Mouse (Mus musculus) midbrain, embryonic 10.5 days (tissue): ENCODE measurements around the gene Igsf8. TPM values are rescaled to one million over a fixed set of nuclear protein-coding genes. Genes with fewer than 3 reads are reported as not detected.
A peak's percentile ranks its signal among the peaks of the same experiment; 100 is the strongest.

ENCODE experiments used
- DNase-seq: peaks from one replicate; pipeline ENCODE4 v3.0.0-alpha.2; 2017; ENCODE audit warnings: low spot score
- H3K27ac ChIP-seq: fragments of 300-500 bp; sonication (generic); replicated peaks from 2 replicates; pipeline ENCODE4 v1.5.1; 2016; ENCODE audit warnings: mild to moderate bottlenecking
- H3K27me3 ChIP-seq: fragments of 300-500 bp; sonication (generic); 2 replicates; pipeline ENCODE4 v1.6.1; 2016; ENCODE audit warnings: low read depth, mild to moderate bottlenecking; ENCODE audit not compliant: poor library complexity, severe bottlenecking
- H3K36me3 ChIP-seq: fragments of 300-500 bp; sonication (generic); 2 replicates; pipeline ENCODE4 v1.6.1; 2016; ENCODE audit warnings: mild to moderate bottlenecking, moderate library complexity
- H3K4me1 ChIP-seq: fragments of 300-500 bp; sonication (generic); 2 replicates; pipeline ENCODE4 v1.6.1; 2016
- H3K4me3 ChIP-seq: fragments of 300-500 bp; sonication (generic); 2 replicates; pipeline ENCODE4 v1.5.1; 2016; ENCODE audit warnings: mild to moderate bottlenecking, moderate library complexity
- H3K9me3 ChIP-seq: fragments of 300-500 bp; sonication (generic); replicated peaks from 2 replicates; pipeline ENCODE4 v1.6.1; 2016; ENCODE audit warnings: mild to moderate bottlenecking
- WGBS: fragments of 180-500 bp; shearing (Covaris S2); methylation state at CpG from one replicate; pipeline ENCODE4 v1.1.7; 2016; 5-methylcytosine and 5-hydroxymethylcytosine counted together
- polyA plus RNA-seq: library from polyadenylated mRNA; unstranded; fragments of >200 nt; fragmentation: Nextera tagmentation; extraction: Ambion mirVana; gene quantifications from 2 replicates; pipeline ENCODE4 v1.2.1, GENCODE M21; 2016

Gene Igsf8
- polyA plus RNA-seq, 1 experiment from 2014 or later = 50.2 TPM

GRCm38 (mm10) chr1:172322725-172323124 lies 61.3 kb downstream of the Igsf8 start:
- peaks cover 25% of the 10 kb centered on the region for H3K36me3 ChIP-seq
- H3K9me3 ChIP-seq = no peaks in the 10 kb centered on the region
- H3K4me1 ChIP-seq = peaks cover 64% of the 10 kb centered on the region
- no peak overlapping the region for H3K4me3 ChIP-seq
- WGBS = 45% methylated on average over 13 of the region's 13 CpGs
- peak overlapping the region; percentile 49 for H3K27ac ChIP-seq
- no peak for DNase-seq
- peaks cover 85% of the 10 kb centered on the region for H3K27me3 ChIP-seq

DNA sequence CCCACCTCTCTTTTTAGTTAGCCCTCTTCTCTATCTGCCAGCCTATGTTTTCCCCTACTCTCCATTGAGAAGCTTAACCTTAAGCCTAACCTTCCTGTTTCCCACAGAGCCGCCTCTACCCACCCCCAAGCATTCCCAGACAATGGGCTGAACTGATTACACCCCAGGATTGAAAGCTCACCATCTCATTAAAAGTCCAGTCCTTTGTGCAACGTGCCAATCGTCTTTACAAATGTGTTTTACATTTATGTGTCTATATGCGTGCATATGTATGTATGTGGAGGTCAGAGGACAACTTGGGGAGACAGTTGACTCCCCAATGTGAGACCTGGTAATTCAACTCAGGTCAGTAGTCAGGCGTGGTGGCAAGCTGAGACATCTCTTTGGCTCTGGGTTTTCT lies 61.9 kb downstream of the Igsf8 start:
- WGBS = 15% methylated on average over 5 of the region's 5 CpGs
- H3K4me1 ChIP-seq = peaks cover 58% of the 10 kb centered on the region
- H3K27ac ChIP-seq = no peak overlapping the region; the same call in 1 of the 2 replicates

DNA sequence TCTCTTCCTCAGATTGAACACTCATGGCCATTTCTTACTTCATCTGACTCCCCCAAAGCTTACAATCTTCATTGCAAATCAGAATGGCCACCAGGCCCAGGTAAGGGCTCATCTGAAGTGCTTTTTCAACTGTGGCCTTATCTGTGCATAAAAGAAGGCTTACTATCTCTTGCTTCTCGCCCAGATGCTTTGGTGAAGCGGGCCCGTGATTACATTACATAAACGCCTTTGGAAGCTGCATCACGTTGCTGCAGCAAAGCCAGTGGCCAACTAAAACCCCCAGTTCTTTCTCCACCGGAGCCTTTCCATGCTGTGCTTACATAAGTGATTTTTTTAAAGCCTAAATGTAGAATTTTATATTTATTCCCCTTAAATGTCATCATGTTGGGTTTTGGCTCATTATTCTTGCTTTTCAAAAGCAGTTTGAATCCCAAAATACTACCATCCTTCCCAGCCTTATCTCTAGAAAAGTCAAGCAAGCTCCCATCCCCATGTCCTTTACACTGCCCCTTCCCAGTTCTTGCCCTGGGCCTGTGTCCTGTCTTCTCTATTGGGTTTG lies 62.4 kb downstream of the Igsf8 start:
- Histone ChIP-seq H3K27ac (peak overlapping the region; percentile 52), H3K4me3 (no peak overlapping the region), H3K27me3 (peaks cover 85% of the 10 kb centered on the region), H3K36me3 (peaks cover 13% of the 10 kb centered on the region), H3K4me1 (peaks cover 59% of the 10 kb centered on the region), H3K9me3 (no peaks in the 10 kb centered on the region)
- DNase-seq = no peak
- WGBS = 46% methylated on average over 6 of the region's 6 CpGs

More for the DNA sequence above, 61.9 kb downstream of the Igsf8 start:
- DNase-seq = no peak
- Histone ChIP-seq H3K9me3 (no peaks in the 10 kb centered on the region), H3K27me3 (peaks cover 85% of the 10 kb centered on the region), H3K4me3 (no peak overlapping the region), H3K36me3 (peaks cover 19% of the 10 kb centered on the region)

GRCm38 (mm10) chr1:172324725-172325124 lies 63.3 kb downstream of the Igsf8 start:
- H3K27me3 ChIP-seq = peaks cover 90% of the 10 kb centered on the region
- peak overlapping the region; percentile 52; the same call in 1 of the 2 replicates for H3K27ac ChIP-seq

GRCm38 (mm10) chr1:172325680-172326535 lies 64.5 kb downstream of the Igsf8 start:
- Histone ChIP-seq H3K27ac (peak overlapping the region; percentile 50; the same call in 1 of the 2 replicates), H3K9me3 (no peaks in the 10 kb centered on the region), H3K4me1 (peaks cover 54% of the 10 kb centered on the region), H3K27me3 (peaks cover 97% of the 10 kb centered on the region), H3K36me3 (no peaks in the 10 kb centered on the region), H3K4me3 (peak overlapping the region; percentile 59)
- DNase-seq = peak; percentile 70
- WGBS = 22% methylated on average over 94 of the region's 94 CpGs

More at GRCm38 (mm10) chr1:172324725-172325124, 63.3 kb downstream of the Igsf8 start:
- WGBS = 7% methylated on average over 7 of the region's 7 CpGs
- H3K36me3 ChIP-seq = peaks cover 5% of the 10 kb centered on the region; the same call in 1 of the 2 replicates
- no peaks in the 10 kb centered on the region for H3K9me3 ChIP-seq
- no peak overlapping the region for H3K4me3 ChIP-seq
- peak; percentile 78 for DNase-seq
- peaks cover 59% of the 10 kb centered on the region for H3K4me1 ChIP-seq

- peaks cover 54% of the 10 kb centered on the region for H3K4me1 ChIP-seq
- no peak overlapping the region; the same call in 1 of the 2 replicates for H3K27ac ChIP-seq
- H3K36me3 ChIP-seq = no peaks in the 10 kb centered on the region
- DNase-seq = no peak
- peaks cover 97% of the 10 kb centered on the region for H3K27me3 ChIP-seq
- peak overlapping the region; percentile 59 for H3K4me3 ChIP-seq
- 60% methylated on average over 11 of the region's 11 CpGs for WGBS
- no peaks in the 10 kb centered on the region for H3K9me3 ChIP-seq
Measured at GRCm38 (mm10) chr1:172326684-172327083, 65.2 kb downstream of the Igsf8 start.

GRCm38 (mm10) chr1:172327206-172328001 lies 66.0 kb downstream of the Igsf8 start:
- no peak for DNase-seq
- Histone ChIP-seq H3K36me3 (no peaks in the 10 kb centered on the region), H3K27ac (no peak overlapping the region), H3K27me3 (peaks cover 97% of the 10 kb centered on the region), H3K4me3 (no peak overlapping the region), H3K9me3 (no peaks in the 10 kb centered on the region), H3K4me1 (peaks cover 51% of the 10 kb centered on the region)
- 91% methylated on average over 16 of the region's 16 CpGs for WGBS

GRCm38 (mm10) chr1:172328041-172328440 lies 66.6 kb downstream of the Igsf8 start:
- H3K27me3 ChIP-seq = peaks cover 99% of the 10 kb centered on the region
- H3K36me3 ChIP-seq = no peaks in the 10 kb centered on the region
- WGBS = 85% methylated on average over 3 of the region's 3 CpGs

GRCm38 (mm10) chr1:172328461-172328860 lies 67.0 kb downstream of the Igsf8 start:
- H3K36me3 ChIP-seq = no peaks in the 10 kb centered on the region
- no peaks in the 10 kb centered on the region for H3K9me3 ChIP-seq
- DNase-seq = no peak
- 83% methylated on average over 7 of the region's 7 CpGs for WGBS
- H3K4me3 ChIP-seq = no peak overlapping the region
- H3K4me1 ChIP-seq = peaks cover 40% of the 10 kb centered on the region
- H3K27me3 ChIP-seq = peaks cover 97% of the 10 kb centered on the region
- H3K27ac ChIP-seq = no peak overlapping the region; the same call in 1 of the 2 replicates

More at GRCm38 (mm10) chr1:172328041-172328440, 66.6 kb downstream of the Igsf8 start:
- no peak overlapping the region for H3K27ac ChIP-seq
- no peak overlapping the region for H3K4me3 ChIP-seq
- no peaks in the 10 kb centered on the region for H3K9me3 ChIP-seq
- H3K4me1 ChIP-seq = peaks cover 44% of the 10 kb centered on the region
- no peak for DNase-seq

- Histone ChIP-seq H3K27ac (peak within 1 kb of the TSS; percentile 64; the same call in 1 of the 2 replicates), H3K36me3 (no peaks in the 10 kb centered on the region), H3K9me3 (no peaks in the 10 kb centered on the region), H3K4me3 (peak within 1 kb of the TSS; percentile 36), H3K27me3 (peaks cover 99% of the 10 kb centered on the region), H3K4me1 (peaks cover 37% of the 10 kb centered on the region)
- peak; percentile 51 for DNase-seq
- 26% methylated on average over 9 of the region's 9 CpGs for WGBS
Measured at GRCm38 (mm10) chr1:172329131-172329530, 67.7 kb downstream of the Igsf8 start, which contains the start of gene Kcnj9. Kcnj9 (minus strand) TSS chr1:172329318.

GRCm38 (mm10) chr1:172329616-172330015 lies 68.2 kb downstream of the Igsf8 start:
- Histone ChIP-seq H3K27me3 (peaks cover 99% of the 10 kb centered on the region), H3K4me3 (no peak overlapping the region), H3K36me3 (no peaks in the 10 kb centered on the region), H3K9me3 (no peaks in the 10 kb centered on the region), H3K27ac (peak overlapping the region; percentile 64; the same call in 1 of the 2 replicates), H3K4me1 (peaks cover 32% of the 10 kb centered on the region)
- DNase-seq = no peak
- whole genome bisulfite sequencing = 74% methylated on average over 6 of the region's 6 CpGs

- no peaks in the 10 kb centered on the region for H3K9me3 ChIP-seq
- DNase-seq = no peak
- 80% methylated on average over 8 of the region's 8 CpGs for WGBS
- no peak overlapping the region for H3K27ac ChIP-seq
- peaks cover 21% of the 10 kb centered on the region for H3K4me1 ChIP-seq
- H3K36me3 ChIP-seq = no peaks in the 10 kb centered on the region
- H3K27me3 ChIP-seq = peaks cover 97% of the 10 kb centered on the region
- H3K4me3 ChIP-seq = no peak overlapping the region
Measured at GRCm38 (mm10) chr1:172331422-172331947, 70.0 kb downstream of the Igsf8 start.
